Mouse (Mus musculus) limb, embryonic 11.5 days (tissue): ENCODE data around the gene Vash2. TPM values are rescaled to one million over a fixed set of nuclear protein-coding genes. Genes with fewer than 3 reads are reported as not detected.

Experiments used
- ATAC-seq: fragments of 200-750 bp; cut with Nextera tagmentation; 2 replicates; pipeline ENCODE4 v1.8.0; 2017; ENCODE audit warnings: low read depth; ENCODE audit not compliant: insufficient number of reproducible peaks, low FRiP score, low TSS enrichment
- DNase-seq: peaks from one replicate; pipeline ENCODE4 v3.0.0-alpha.2; 2015; ENCODE audit warnings: low spot score
- H3K27ac ChIP-seq: fragments of 300-500 bp; sonication (generic); replicated peaks from 2 replicates; pipeline ENCODE4 v1.5.1; 2014; ENCODE audit warnings: low read depth, mild to moderate bottlenecking, low read length
- H3K27me3 ChIP-seq: fragments of 300-500 bp; sonication (generic); 2 replicates; pipeline ENCODE4 v1.6.1; 2014; ENCODE audit warnings: mild to moderate bottlenecking, low read length, mixed read lengths; ENCODE audit not compliant: control insufficient read depth, insufficient read depth
- H3K36me3 ChIP-seq: fragments of 300-500 bp; sonication (generic); 2 replicates; pipeline ENCODE4 v1.6.1; 2014; ENCODE audit warnings: mild to moderate bottlenecking, low read length, moderate library complexity, mixed read lengths; ENCODE audit not compliant: control insufficient read depth, insufficient read depth
- H3K4me1 ChIP-seq: fragments of 300-500 bp; sonication (generic); 2 replicates; pipeline ENCODE4 v1.6.1; 2014; ENCODE audit warnings: low read length, mixed read lengths; ENCODE audit not compliant: control insufficient read depth, insufficient read depth
- H3K4me2 ChIP-seq: fragments of 300-500 bp; sonication (generic); 2 replicates; pipeline ENCODE4 v1.6.1; 2014; ENCODE audit warnings: low read depth, mild to moderate bottlenecking, moderate library complexity; ENCODE audit not compliant: severe bottlenecking
- H3K4me3 ChIP-seq: fragments of 300-500 bp; sonication (generic); 2 replicates; pipeline ENCODE4 v1.5.1; 2014; ENCODE audit warnings: low read depth, low read length
- H3K9ac ChIP-seq: fragments of 300-500 bp; sonication (generic); 2 replicates; pipeline ENCODE4 v1.6.1; 2014; ENCODE audit warnings: mild to moderate bottlenecking, low read length
- H3K9me3 ChIP-seq: fragments of 300-500 bp; sonication (generic); 2 replicates; pipeline ENCODE4 v1.6.1; 2016; ENCODE audit warnings: low read length; ENCODE audit not compliant: control insufficient read depth
- WGBS: fragments of 180-500 bp; shearing (Covaris S2); extraction: QIAGEN DNeasy Blood & Tissue Kit; methylation state at CpG from one replicate; pipeline ENCODE4 v1.1.7; 2014; 5-methylcytosine and 5-hydroxymethylcytosine counted together
- polyA plus RNA-seq: library from polyadenylated mRNA; unstranded; fragments of >200 nt; fragmentation: Nextera tagmentation; extraction: Ambion mirVana; gene quantifications from 2 replicates; pipeline ENCODE4 v1.2.1, GENCODE M21; 2014

The Vash2 gene
- polyA plus RNA-seq, 1 experiment from 2014 or later: 76.6 TPM

DNA sequence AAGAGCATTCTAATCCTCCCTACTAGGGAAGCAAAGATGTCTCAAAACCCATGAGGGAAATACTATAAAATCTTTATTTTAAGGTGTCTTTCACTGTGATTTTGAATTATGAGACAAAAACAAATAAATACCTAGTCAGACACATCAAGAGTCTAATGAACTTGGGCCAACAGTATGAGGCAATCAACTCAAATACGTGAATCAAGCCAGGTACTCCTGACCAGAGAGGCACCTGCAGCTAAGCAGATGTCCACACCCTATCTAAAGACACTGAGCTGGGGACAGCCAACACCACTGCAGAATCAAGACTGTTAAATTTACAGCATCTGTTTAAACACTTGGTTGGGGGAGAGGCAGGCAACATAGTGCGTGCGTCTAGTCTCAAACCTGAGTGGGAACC is 75.0 kb downstream of the Vash2 start:
- H3K4me1 ChIP-seq: no peaks in the 10 kb centered on the region
- 94% methylated on average over 3 of the region's 3 CpGs for WGBS
- no peak overlapping the region for H3K4me3 ChIP-seq
- H3K27ac ChIP-seq: no peak overlapping the region
- no peak overlapping the region for H3K4me2 ChIP-seq
- H3K36me3 ChIP-seq: 0 out of 2 replicates have a peak, but pooled peaks cover 3% of the 10 kb centered on the region
- no peak overlapping the region for H3K9ac ChIP-seq
- no peaks in the 10 kb centered on the region for H3K9me3 ChIP-seq
- ATAC-seq (no peak), DNase-seq (no peak)
- no peaks in the 10 kb centered on the region for H3K27me3 ChIP-seq

DNA sequence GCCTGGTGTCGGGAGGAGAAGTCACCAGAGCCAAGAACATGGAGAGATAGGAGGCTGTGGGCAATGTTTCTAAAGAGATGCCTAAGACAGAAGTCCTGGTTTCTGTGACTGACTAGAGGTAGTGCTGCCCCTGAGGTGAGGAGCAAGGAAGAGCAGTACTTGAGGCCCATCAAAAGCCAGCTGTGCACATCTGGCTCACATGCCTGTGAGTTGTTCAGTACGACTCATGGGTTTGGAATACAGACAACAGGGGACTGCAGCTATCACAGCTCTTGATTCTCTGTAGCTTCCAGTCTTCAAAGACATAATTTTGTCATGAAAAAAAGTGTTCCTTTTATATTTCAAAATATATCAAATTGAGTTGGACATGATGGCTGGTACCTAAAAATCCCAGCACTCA is 78.0 kb downstream of the Vash2 start:
- no peak overlapping the region for H3K9ac ChIP-seq
- H3K4me3 ChIP-seq: no peak overlapping the region
- DNase-seq: no peak
- H3K27ac ChIP-seq: no peak overlapping the region
- peaks cover 6% of the 10 kb centered on the region for H3K36me3 ChIP-seq
- ATAC-seq: no peak
- WGBS: 76% methylated on average over 2 of the region's 2 CpGs
- H3K4me2 ChIP-seq: no peak overlapping the region
- no peaks in the 10 kb centered on the region for H3K9me3 ChIP-seq
- no peaks in the 10 kb centered on the region for H3K4me1 ChIP-seq
- no peaks in the 10 kb centered on the region for H3K27me3 ChIP-seq

DNA sequence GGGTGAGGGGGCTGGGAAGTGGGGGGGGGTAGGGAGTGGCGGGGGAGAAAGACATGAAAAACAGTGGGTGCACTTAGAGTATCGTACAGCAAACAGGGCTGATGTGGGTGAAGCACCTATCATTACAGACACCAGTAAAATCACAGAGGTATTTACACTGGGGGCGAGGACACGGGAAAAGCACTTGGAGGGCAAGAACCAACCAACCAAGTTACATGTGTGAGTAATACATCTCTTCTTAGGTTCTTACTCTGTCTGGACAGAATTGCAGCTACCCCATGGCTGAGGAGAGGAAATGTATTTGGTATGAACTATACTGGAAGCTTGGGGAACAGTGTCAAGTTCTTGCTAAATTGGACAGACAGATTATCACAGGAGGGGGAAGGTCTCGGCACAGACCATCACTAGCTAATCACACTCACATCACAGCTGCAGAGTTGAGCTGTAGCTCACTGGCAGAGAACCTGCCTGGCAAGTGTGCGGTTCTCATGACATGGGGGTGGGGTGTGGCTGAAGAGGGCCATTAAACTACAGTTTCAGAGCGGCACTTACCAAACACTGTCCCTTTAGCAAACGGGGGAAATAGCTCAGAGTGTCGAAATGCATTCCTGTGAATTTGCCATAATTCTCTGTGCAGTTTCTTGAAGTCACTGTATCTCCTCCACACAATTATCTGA is 80.1 kb downstream of the Vash2 start:
- Histone ChIP-seq H3K9ac (no peak overlapping the region), H3K4me3 (no peak overlapping the region), H3K27ac (no peak overlapping the region), H3K4me2 (no peak overlapping the region), H3K4me1 (no peaks in the 10 kb centered on the region), H3K9me3 (no peaks in the 10 kb centered on the region), H3K27me3 (no peaks in the 10 kb centered on the region), H3K36me3 (peaks cover 2% of the 10 kb centered on the region)
- WGBS: 74% methylated on average over 9 of the region's 9 CpGs
- ATAC-seq: no peak
- DNase-seq: no peak

DNA sequence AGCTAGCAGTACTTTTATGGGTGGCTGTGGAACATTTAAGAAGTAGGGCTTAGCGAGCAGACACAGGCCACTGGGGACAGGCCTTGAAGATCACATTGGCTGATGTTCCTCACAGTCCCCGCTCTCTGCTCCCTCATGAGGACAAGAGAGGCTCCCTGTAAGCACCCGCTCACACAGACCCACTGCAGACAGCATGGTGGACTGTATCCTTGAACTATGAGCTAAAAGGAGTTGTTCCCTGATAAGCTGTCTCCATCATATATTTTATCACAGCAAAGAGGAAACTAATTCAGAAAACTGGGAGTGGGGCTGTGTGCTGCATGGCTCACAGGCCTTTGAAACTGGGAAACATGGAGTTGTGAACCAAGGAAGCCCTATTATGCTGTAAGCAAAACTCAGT is 80.9 kb downstream of the Vash2 start:
- Histone ChIP-seq H3K27me3 (no peaks in the 10 kb centered on the region), H3K4me3 (no peak overlapping the region), H3K27ac (no peak overlapping the region), H3K9me3 (no peaks in the 10 kb centered on the region), H3K4me2 (no peak overlapping the region), H3K9ac (no peak overlapping the region), H3K4me1 (no peaks in the 10 kb centered on the region), H3K36me3 (peaks cover 2% of the 10 kb centered on the region)
- 90% methylated on average over 3 of the region's 3 CpGs for WGBS
- DNase-seq (no peak), ATAC-seq (no peak)

Other genes with a start within 250 kb of the Vash2 start
- gene Rps6kc1, start 67.5 kb downstream of the Vash2 start, polyA plus RNA-seq: 15.4 and 17.1 TPM in 2 replicates
- gene Angel2, start 54.2 kb downstream of the Vash2 start, polyA plus RNA-seq: 56.7 and 59.0 TPM in 2 replicates
- gene Flvcr1, start 46.9 kb upstream of the Vash2 start, polyA plus RNA-seq: 7.5 and 8.9 TPM in 2 replicates
- gene Spata45, start 57.3 kb upstream of the Vash2 start, polyA plus RNA-seq: not detected in 2 replicates
- 12.4 and 13.7 TPM in 2 replicates for gene Tatdn3, start 83.6 kb upstream of the Vash2 start, polyA plus RNA-seq
- 28.6 and 35.5 TPM in 2 replicates for gene Nsl1, start 83.7 kb upstream of the Vash2 start, polyA plus RNA-seq
- gene Batf3, start 118.6 kb upstream of the Vash2 start, polyA plus RNA-seq: 9.4 and 9.7 TPM in 2 replicates
- gene Fam71a, start 185.5 kb upstream of the Vash2 start, polyA plus RNA-seq: not detected in 2 replicates
- 2.2 and 2.3 TPM in 2 replicates for gene Atf3, start 238.7 kb upstream of the Vash2 start, polyA plus RNA-seq